Mouse (Mus musculus) brown adipose tissue, adult 24 weeks (tissue): ENCODE measurements around the gene Rad51ap1. TPM values are rescaled to one million over a fixed set of nuclear protein-coding genes. Genes with fewer than 3 reads are reported as not detected.

ENCODE experiments used
- H3K27ac ChIP-seq: fragments of 200-500 bp; replicated peaks from 2 replicates; pipeline ENCODE4 v1.5.1; 2012; ENCODE audit warnings: low read depth, mild to moderate bottlenecking, low read length
- H3K4me1 ChIP-seq: fragments of 200-500 bp; 2 replicates; pipeline ENCODE4 v1.6.1; 2012; ENCODE audit warnings: low read length, mixed read lengths; ENCODE audit not compliant: control insufficient read depth, insufficient read depth, insufficient read length
- H3K4me3 ChIP-seq: fragments of 200-500 bp; 2 replicates; pipeline ENCODE4 v1.5.1; 2012; ENCODE audit warnings: low read depth, mild to moderate bottlenecking, low read length, moderate library complexity; ENCODE audit not compliant: insufficient read depth
- polyA plus RNA-seq: library from polyadenylated mRNA; stranded (reverse); fragments of >200 nt; gene quantifications from 2 replicates; pipeline ENCODE4 v1.2.4, GENCODE M21; 2012; ENCODE audit not compliant: missing spikeins, insufficient read depth, insufficient read length

Rad51ap1 gene
- polyA plus RNA-seq, 1 experiment = not detected

GRCm38 (mm10) chr6:126910727-126911126 is 28.7 kb downstream of the Rad51ap1 start:
- H3K4me3 ChIP-seq = peak overlapping the region; percentile 31; the same call in 1 of the 2 replicates
- H3K4me1 ChIP-seq = no peaks in the 10 kb centered on the region
- H3K27ac ChIP-seq = no peak overlapping the region

- Histone ChIP-seq H3K4me1 (no peaks in the 10 kb centered on the region), H3K27ac (peak overlapping the region; percentile 74; the same call in 1 of the 2 replicates), H3K4me3 (no peak overlapping the region)
These were observed 31.5 kb downstream of the Rad51ap1 start for GRCm38 (mm10) chr6:126907876-126908275.

GRCm38 (mm10) chr6:126907378-126907777 is 32.0 kb downstream of the Rad51ap1 start:
- Histone ChIP-seq H3K27ac (peak overlapping the region; percentile 74), H3K4me3 (no peak overlapping the region), H3K4me1 (no peaks in the 10 kb centered on the region)

GRCm38 (mm10) chr6:126877118-126877517 is 62.3 kb downstream of the Rad51ap1 start:
- Histone ChIP-seq H3K4me3 (no peak overlapping the region), H3K4me1 (no peaks in the 10 kb centered on the region), H3K27ac (no peak overlapping the region)

Other genes starting within 250 kb of the Rad51ap1 start
- 0.63 and 0.87 TPM in 2 replicates for gene Kcna6, start 198.9 kb downstream of the Rad51ap1 start, polyA plus RNA-seq
- gene Ndufa9, start 90.5 kb downstream of the Rad51ap1 start, polyA plus RNA-seq = 523 and 772 TPM in 2 replicates
- gene Akap3, start 86.5 kb downstream of the Rad51ap1 start, polyA plus RNA-seq = not detected in 2 replicates
- not detected in 2 replicates for gene Dyrk4, start 17.7 kb downstream of the Rad51ap1 start, polyA plus RNA-seq
- gene D6Wsu163e, start 375 bp upstream of the Rad51ap1 start, polyA plus RNA-seq = 15.9 and 23.6 TPM in 2 replicates
- not detected in 2 replicates for gene Fgf6, start 76.0 kb upstream of the Rad51ap1 start, polyA plus RNA-seq
- not detected in 2 replicates for gene Fgf23, start 133.3 kb upstream of the Rad51ap1 start, polyA plus RNA-seq
- gene Tigar, start 170.0 kb upstream of the Rad51ap1 start, polyA plus RNA-seq = 12.9 and 14.6 TPM in 2 replicates
- gene Ccnd2, start 212.6 kb upstream of the Rad51ap1 start, polyA plus RNA-seq = 12.2 and 44.0 TPM in 2 replicates